Mouse (Mus musculus) heart, embryonic 11.5 days (tissue): ENCODE data around the gene P2ry14. TPM values are rescaled to one million over a fixed set of nuclear protein-coding genes. Genes with fewer than 3 reads are reported as not detected.

ENCODE experiments used
- polyA plus RNA-seq: library from polyadenylated mRNA; unstranded; fragments of >200 nt; fragmentation: Nextera tagmentation; extraction: Ambion mirVana; gene quantifications from 2 replicates; pipeline ENCODE4 v1.2.1, GENCODE M21; 2014

The P2ry14 gene
- polyA plus RNA-seq, 1 experiment from 2014 or later, result 2.9 TPM

Other genes with a start within 250 kb of the P2ry14 start
- gene Med12l, start 147.8 kb downstream of the P2ry14 start, polyA plus RNA-seq, result 5.5 and 6.2 TPM in 2 replicates
- gene Gpr171, start 51.8 kb downstream of the P2ry14 start, polyA plus RNA-seq, result 1.3 TPM in 2 replicates
- gene Gpr87, start 41.5 kb upstream of the P2ry14 start, polyA plus RNA-seq, result not detected in 2 replicates
- gene P2ry13, start 57.3 kb upstream of the P2ry14 start, polyA plus RNA-seq, result 0.49 and 0.66 TPM in 2 replicates
- gene P2ry12, start 109.3 kb upstream of the P2ry14 start, polyA plus RNA-seq, result 0.87 and 1.0 TPM in 2 replicates
- gene Igsf10, start 190.8 kb upstream of the P2ry14 start, polyA plus RNA-seq, result 1.8 and 2.6 TPM in 2 replicates